Mouse (Mus musculus): ENCODE data around the gene C1ql3.

DNA sequence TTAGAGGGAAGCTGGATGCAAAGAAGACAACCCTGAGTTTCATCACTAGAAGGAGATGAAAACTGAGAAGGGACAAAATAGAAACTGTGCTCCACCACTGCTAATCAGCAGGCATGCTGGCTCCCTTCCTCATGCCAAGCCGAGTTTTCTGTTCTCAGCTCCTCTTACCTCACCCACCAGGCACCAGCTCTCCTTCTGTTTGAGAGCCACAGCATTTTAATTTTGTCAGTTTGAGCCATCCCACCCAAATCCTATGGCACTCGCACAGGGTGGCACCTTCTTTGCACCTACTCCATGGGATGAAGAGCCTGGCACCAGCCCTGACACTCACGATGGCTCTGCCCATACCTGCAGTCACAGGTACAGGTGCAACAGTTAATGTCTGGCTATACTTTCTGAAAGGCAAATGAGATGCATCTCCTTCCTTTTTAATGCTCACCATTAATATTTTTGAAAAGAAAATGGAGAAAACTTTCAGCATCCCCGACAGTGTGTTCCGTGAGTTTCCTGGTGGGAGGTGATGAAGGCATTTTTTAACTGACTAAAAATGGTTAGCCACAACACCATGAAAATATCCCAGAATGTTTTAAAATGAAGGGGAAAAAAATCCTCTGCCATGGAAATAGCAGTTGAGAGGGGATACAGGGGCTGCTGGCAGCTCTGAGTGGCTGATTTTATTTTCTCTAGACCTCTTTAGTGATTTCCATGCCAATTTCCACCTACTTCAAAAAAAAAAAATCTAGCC is 49.0 kb upstream of the C1ql3 start:
- TF ChIP-seq CTCF (IDR thresholded peaks at IDR 0.05; ENCODE audit: insufficient read depth, low read depth, low read length) (no peak), POLR2A (IDR thresholded peaks at IDR 0.05; ENCODE audit: insufficient read depth, low read depth, low read length) (no peak)
